Mouse (Mus musculus): Measurements from ENCODE around the gene Fbxw27. TPM values are rescaled to one million over a fixed set of nuclear protein-coding genes. Genes with fewer than 3 reads are reported as not detected.
A peak's percentile ranks its signal among the peaks of the same experiment; 100 is the strongest.
"Not testable (repeated sequence)": the region's sequence is repeated elsewhere in the genome, so short reads cannot be mapped to it uniquely, and the experiment has no call there.

Fbxw27 gene
- polyA plus RNA-seq (2015; fragmentation: Nextera tagmentation; extraction: Ambion mirVana) = not detected in 2 replicates

DNA sequence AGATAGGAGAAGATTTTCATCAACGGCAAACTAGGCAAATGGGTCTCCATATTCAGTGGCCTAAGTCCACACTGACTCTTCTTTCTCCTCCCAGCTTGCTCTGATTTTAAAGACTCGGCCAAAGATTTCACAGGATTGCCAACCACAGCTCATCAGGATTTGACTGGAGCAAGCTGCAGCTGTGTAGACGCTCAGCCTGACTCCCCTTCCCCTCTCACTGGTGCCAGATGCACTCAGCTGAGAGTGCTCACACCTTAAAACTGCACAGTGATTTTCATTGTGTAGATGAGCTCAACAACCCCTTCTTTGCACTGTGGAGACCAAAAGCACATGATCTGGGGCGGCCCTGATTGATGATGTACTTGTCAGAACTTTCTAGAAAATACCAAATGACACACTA lies at the start of gene Fbxw27:
Fbxw27 (minus strand) TSS at position 101 of the 400 bp plus-strand sequence.
- not testable (repeated sequence) for H3K9ac ChIP-seq (ENCODE audit: low read depth, low read length); H3K27ac ChIP-seq (ENCODE audit: low read length); H3K36me3 ChIP-seq (ENCODE audit: control insufficient read depth, insufficient read depth, low read length); H3K4me3 ChIP-seq (ENCODE audit: low read length); H3K9me3 ChIP-seq (ENCODE audit: control insufficient read depth, low read length); H3K4me2 ChIP-seq (ENCODE audit: low read depth, low read length); ATAC-seq; H3K4me1 ChIP-seq (ENCODE audit: control insufficient read depth, insufficient read depth, low read length); H3K27me3 ChIP-seq (replicated peaks; ENCODE audit: control insufficient read depth, insufficient read depth, low read length)
- WGBS = 78% methylated on average over 4 of the region's 4 CpGs

DNA sequence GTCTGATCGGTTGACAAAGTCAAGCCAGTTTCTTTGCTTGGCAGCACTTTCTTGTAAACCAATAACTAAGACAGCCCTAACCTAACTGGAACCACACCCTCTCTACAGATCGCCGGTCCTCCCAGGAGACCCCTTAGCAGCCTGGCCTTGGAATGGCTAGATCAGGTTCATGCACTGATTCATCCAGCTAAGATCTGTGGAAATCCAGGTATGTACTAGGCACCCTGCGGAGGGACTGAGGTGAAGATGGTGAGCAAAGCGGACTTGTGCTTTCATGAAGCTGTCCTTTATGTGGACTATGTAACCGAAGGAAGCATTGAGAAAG lies 42.6 kb upstream of the Fbxw27 start:
- peak; percentile 58 for ATAC-seq
- Histone ChIP-seq H3K4me1 (ENCODE audit: control insufficient read depth, insufficient read depth, low read length) (peaks cover 6% of the 10 kb centered on the region; the same call in 1 of the 2 replicates), H3K27ac (ENCODE audit: low read length) (peak overlapping the region; percentile 84; the same call in 1 of the 2 replicates), H3K4me2 (ENCODE audit: low read depth, low read length) (peak overlapping the region; percentile 74), H3K9ac (ENCODE audit: low read depth, low read length) (peak overlapping the region; percentile 82), H3K36me3 (ENCODE audit: control insufficient read depth, insufficient read depth, low read length) (no peaks in the 10 kb centered on the region), H3K27me3 (replicated peaks; ENCODE audit: control insufficient read depth, insufficient read depth, low read length) (no peaks in the 10 kb centered on the region), H3K4me3 (ENCODE audit: low read length) (peak overlapping the region; percentile 81), H3K9me3 (ENCODE audit: control insufficient read depth, low read length) (no peaks in the 10 kb centered on the region)
- 15% methylated on average over 6 of the region's 6 CpGs for WGBS

DNA sequence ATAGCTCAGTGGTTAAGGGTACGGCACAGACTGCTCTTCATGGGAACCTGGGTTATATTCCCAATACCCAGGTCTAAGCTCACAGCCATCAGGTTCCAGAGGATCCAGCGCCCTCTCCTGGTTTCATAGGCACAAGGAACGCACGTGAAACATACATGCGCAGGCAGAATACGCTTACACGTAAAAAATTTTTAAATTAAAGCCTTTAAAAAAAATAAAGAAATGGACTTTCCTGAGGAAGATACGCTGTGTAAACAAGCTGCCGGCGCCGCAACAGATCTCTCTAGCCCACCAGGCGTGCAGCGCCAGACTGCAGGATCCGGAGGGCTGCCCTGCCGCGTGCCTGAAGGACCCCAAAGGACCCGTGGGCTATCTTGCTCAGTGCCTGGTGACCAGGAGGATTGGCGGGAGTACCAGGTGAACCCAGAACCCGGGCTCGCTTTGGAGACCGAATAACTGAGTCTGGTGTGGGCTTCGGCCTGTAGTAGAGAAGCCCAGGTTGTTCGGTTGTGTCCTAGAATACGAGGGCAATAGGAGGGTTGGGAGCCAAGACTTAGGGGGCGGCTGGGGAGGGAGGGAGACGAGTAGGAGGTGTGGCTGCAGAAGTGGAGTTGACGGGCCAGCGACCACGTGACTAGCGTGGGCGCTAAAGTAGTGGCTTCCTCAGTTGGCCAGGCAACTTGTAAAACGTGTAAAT lies 42.1 kb upstream of the Fbxw27 start, which contains the start of gene Nme6:
Nme6 (plus strand) TSS at position 359 of the 697 bp plus-strand sequence.
- peak within 1 kb of the TSS; percentile 76 for H3K4me2 ChIP-seq (ENCODE audit: low read depth, low read length)
- no peaks in the 10 kb centered on the region for H3K36me3 ChIP-seq (ENCODE audit: control insufficient read depth, insufficient read depth, low read length)
- H3K27ac ChIP-seq (ENCODE audit: low read length) = peak within 1 kb of the TSS; percentile 84
- WGBS = under 1% methylated on average over 32 of the region's 32 CpGs
- no peaks in the 10 kb centered on the region for H3K27me3 ChIP-seq (replicated peaks; ENCODE audit: control insufficient read depth, insufficient read depth, low read length)
- peak within 1 kb of the TSS; percentile 82 for H3K9ac ChIP-seq (ENCODE audit: low read depth, low read length)
- H3K4me1 ChIP-seq (ENCODE audit: control insufficient read depth, insufficient read depth, low read length) = peaks cover 6% of the 10 kb centered on the region; the same call in 1 of the 2 replicates
- H3K9me3 ChIP-seq (ENCODE audit: control insufficient read depth, low read length) = no peaks in the 10 kb centered on the region
- H3K4me3 ChIP-seq (ENCODE audit: low read length) = peak within 1 kb of the TSS; percentile 81
- ATAC-seq = peak; percentile 99

DNA sequence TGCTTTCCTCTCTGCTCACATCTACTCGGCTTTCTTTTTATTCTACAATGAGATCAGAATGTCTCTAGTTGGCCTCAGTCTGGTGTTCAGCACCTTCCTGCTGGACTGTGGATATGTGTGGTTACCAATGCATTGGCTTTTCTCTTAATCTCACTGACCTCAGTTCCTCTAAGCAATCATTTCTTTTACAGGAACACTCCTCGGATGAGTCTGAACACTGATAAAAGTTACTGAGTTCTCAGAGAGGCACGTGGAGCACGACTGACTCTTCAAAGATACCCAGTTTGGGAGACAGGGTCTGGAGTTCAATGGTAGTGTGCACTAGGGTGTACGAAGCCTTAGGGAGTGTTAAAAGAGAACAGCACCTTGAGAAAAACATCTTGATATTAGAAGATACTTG lies 35.7 kb upstream of the Fbxw27 start:
- no peak for ATAC-seq
- Histone ChIP-seq H3K36me3 (ENCODE audit: control insufficient read depth, insufficient read depth, low read length) (no peaks in the 10 kb centered on the region), H3K4me3 (ENCODE audit: low read length) (no peak overlapping the region), H3K27ac (ENCODE audit: low read length) (no peak overlapping the region), H3K9me3 (ENCODE audit: control insufficient read depth, low read length) (no peaks in the 10 kb centered on the region), H3K4me1 (ENCODE audit: control insufficient read depth, insufficient read depth, low read length) (no peaks in the 10 kb centered on the region), H3K4me2 (ENCODE audit: low read depth, low read length) (no peak overlapping the region), H3K27me3 (replicated peaks; ENCODE audit: control insufficient read depth, insufficient read depth, low read length) (no peaks in the 10 kb centered on the region), H3K9ac (ENCODE audit: low read depth, low read length) (no peak overlapping the region)
- WGBS = 78% methylated on average over 5 of the region's 5 CpGs

DNA sequence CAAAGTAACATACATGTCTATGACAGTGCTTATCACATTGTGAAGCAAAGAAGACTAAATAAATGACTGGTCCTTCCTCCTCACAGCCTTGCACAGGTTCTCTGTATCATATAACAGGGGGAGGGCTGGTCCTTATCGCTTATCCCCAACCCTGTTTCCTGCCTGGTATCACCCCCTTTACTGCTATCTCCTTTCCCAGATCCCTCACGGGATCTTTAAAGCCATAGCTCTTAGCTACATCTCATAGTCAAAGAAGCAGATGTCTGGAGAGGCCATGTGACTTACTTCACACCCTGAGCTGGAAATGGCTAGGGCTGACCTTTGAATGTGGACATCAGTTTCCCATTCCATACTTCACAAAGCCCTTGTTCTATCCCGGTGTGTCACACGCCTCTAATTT lies 35.3 kb upstream of the Fbxw27 start:
- 58% methylated on average over 4 of the region's 4 CpGs for WGBS
- no peaks in the 10 kb centered on the region for H3K36me3 ChIP-seq (ENCODE audit: control insufficient read depth, insufficient read depth, low read length)
- H3K9ac ChIP-seq (ENCODE audit: low read depth, low read length) = no peak overlapping the region
- no peak overlapping the region for H3K4me2 ChIP-seq (ENCODE audit: low read depth, low read length)
- H3K4me1 ChIP-seq (ENCODE audit: control insufficient read depth, insufficient read depth, low read length) = no peaks in the 10 kb centered on the region
- ATAC-seq = no peak
- no peak overlapping the region for H3K4me3 ChIP-seq (ENCODE audit: low read length)
- H3K9me3 ChIP-seq (ENCODE audit: control insufficient read depth, low read length) = no peaks in the 10 kb centered on the region
- no peak overlapping the region for H3K27ac ChIP-seq (ENCODE audit: low read length)
- H3K27me3 ChIP-seq (replicated peaks; ENCODE audit: control insufficient read depth, insufficient read depth, low read length) = no peaks in the 10 kb centered on the region

DNA sequence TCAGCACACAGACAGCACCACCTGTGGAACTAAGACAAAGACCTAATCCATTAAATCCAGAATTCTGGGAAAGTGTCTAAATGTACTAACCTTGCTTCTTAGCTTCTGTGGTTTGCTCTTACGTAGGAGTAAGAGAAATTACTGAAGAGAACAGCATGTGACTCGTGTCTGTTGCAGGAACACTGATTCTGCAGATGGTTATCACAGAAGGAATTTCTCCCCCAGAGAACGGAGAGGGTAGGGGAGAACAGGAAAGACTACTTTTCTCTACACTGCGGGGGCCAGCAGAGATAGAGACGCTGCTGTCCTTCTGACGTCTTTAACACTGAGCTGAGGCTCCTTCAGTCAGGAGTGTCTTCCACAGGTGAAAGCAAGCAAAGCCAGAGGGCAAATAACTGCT lies 25.9 kb upstream of the Fbxw27 start:
- H3K9me3 ChIP-seq (ENCODE audit: control insufficient read depth, low read length) = no peaks in the 10 kb centered on the region
- H3K27ac ChIP-seq (ENCODE audit: low read length) = no peak overlapping the region
- 37% methylated on average over 6 of the region's 6 CpGs for WGBS
- no peak overlapping the region for H3K4me3 ChIP-seq (ENCODE audit: low read length)
- no peaks in the 10 kb centered on the region for H3K36me3 ChIP-seq (ENCODE audit: control insufficient read depth, insufficient read depth, low read length)
- ATAC-seq = no peak; the same call in 1 of the 2 replicates
- no peaks in the 10 kb centered on the region for H3K27me3 ChIP-seq (replicated peaks; ENCODE audit: control insufficient read depth, insufficient read depth, low read length)
- H3K4me1 ChIP-seq (ENCODE audit: control insufficient read depth, insufficient read depth, low read length) = no peaks in the 10 kb centered on the region
- no peak overlapping the region for H3K9ac ChIP-seq (ENCODE audit: low read depth, low read length)
- H3K4me2 ChIP-seq (ENCODE audit: low read depth, low read length) = no peak overlapping the region

DNA sequence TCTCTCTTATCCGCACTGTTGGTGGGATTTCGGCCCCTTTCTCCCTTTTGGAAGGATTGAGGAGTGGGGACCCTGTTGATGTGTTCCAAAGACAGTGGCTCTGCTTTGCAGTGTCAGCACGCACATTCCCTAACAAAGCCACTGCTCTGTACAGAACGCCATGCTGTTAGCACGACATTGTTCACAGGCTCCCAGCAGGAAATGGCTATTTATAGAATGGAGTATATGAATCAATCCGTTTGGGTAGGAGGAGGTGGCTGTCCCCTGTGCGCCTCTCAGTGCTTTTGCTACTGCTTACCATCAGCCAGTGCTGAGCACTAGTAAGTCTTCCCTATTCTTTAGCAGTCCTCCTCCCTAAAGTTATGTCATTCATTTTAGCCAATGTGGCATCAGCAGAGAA lies 23.0 kb upstream of the Fbxw27 start:
- H3K4me2 ChIP-seq (ENCODE audit: low read depth, low read length) = no peak overlapping the region
- no peak for ATAC-seq
- no peaks in the 10 kb centered on the region for H3K27me3 ChIP-seq (replicated peaks; ENCODE audit: control insufficient read depth, insufficient read depth, low read length)
- H3K9me3 ChIP-seq (ENCODE audit: control insufficient read depth, low read length) = no peaks in the 10 kb centered on the region
- H3K4me3 ChIP-seq (ENCODE audit: low read length) = no peak overlapping the region
- H3K9ac ChIP-seq (ENCODE audit: low read depth, low read length) = no peak overlapping the region
- no peaks in the 10 kb centered on the region for H3K4me1 ChIP-seq (ENCODE audit: control insufficient read depth, insufficient read depth, low read length)
- H3K36me3 ChIP-seq (ENCODE audit: control insufficient read depth, insufficient read depth, low read length) = no peaks in the 10 kb centered on the region
- H3K27ac ChIP-seq (ENCODE audit: low read length) = no peak overlapping the region
- 49% methylated on average over 7 of the region's 7 CpGs for WGBS

DNA sequence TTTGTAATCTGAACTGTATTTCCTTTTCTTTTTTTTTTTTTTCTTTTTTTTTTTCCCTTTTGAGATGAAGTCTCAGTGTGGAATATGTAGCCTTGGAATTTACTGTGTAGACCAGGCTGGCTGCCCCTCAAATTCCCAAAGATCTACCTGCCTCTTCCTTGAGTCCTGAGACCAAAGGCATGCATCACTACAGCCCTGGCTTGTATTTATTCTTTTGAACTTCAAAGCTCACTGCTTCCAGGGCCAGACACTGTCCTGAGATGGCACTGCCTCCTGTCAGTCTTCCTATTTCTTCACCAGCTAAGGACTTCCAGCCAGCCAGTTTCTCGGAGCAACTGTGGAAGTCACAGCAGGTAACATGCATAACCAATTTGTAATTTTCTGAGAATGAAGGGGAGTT lies 21.5 kb upstream of the Fbxw27 start, which contains the start of gene Spink8:
Spink8 (plus strand) TSS at position 301 of the 400 bp plus-strand sequence.
- Histone ChIP-seq H3K4me3 (ENCODE audit: low read length) (no peak within 1 kb of the TSS), H3K9ac (ENCODE audit: low read depth, low read length) (no peak within 1 kb of the TSS), H3K27me3 (replicated peaks; ENCODE audit: control insufficient read depth, insufficient read depth, low read length) (no peaks in the 10 kb centered on the region), H3K36me3 (ENCODE audit: control insufficient read depth, insufficient read depth, low read length) (no peaks in the 10 kb centered on the region), H3K4me1 (ENCODE audit: control insufficient read depth, insufficient read depth, low read length) (no peaks in the 10 kb centered on the region), H3K9me3 (ENCODE audit: control insufficient read depth, low read length) (no peaks in the 10 kb centered on the region), H3K4me2 (ENCODE audit: low read depth, low read length) (no peak within 1 kb of the TSS), H3K27ac (ENCODE audit: low read length) (no peak within 1 kb of the TSS)
- 60% methylated on average over 1 of the region's 1 CpGs for WGBS
- ATAC-seq = no peak

DNA sequence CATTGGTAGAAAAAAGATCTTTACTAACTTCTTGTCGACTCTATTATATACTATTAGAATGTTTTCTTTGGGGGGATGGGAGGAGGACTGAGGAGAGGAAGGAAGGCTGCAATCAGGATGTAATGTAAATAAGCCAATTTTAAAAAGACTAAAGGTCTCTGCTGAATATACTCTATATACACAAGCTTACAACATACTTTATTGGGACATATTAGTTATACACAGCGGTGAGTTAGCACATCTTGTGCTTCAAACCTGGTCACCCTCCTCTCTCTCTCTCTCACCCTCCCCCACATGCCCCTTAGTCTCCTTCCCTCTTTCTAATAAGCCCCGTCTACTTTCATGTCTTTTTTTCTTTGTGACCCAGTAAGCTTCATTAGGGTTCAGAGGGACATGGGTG lies 17.4 kb upstream of the Fbxw27 start:
- ATAC-seq = no peak
- 48% methylated on average over 3 of the region's 3 CpGs for WGBS
- no peak overlapping the region for H3K4me2 ChIP-seq (ENCODE audit: low read depth, low read length)
- no peaks in the 10 kb centered on the region for H3K36me3 ChIP-seq (ENCODE audit: control insufficient read depth, insufficient read depth, low read length)
- H3K27ac ChIP-seq (ENCODE audit: low read length) = no peak overlapping the region
- no peaks in the 10 kb centered on the region for H3K9me3 ChIP-seq (ENCODE audit: control insufficient read depth, low read length)
- no peak overlapping the region for H3K9ac ChIP-seq (ENCODE audit: low read depth, low read length)
- no peak overlapping the region for H3K4me3 ChIP-seq (ENCODE audit: low read length)
- no peaks in the 10 kb centered on the region for H3K27me3 ChIP-seq (replicated peaks; ENCODE audit: control insufficient read depth, insufficient read depth, low read length)
- H3K4me1 ChIP-seq (ENCODE audit: control insufficient read depth, insufficient read depth, low read length) = no peaks in the 10 kb centered on the region
